Mouse (Mus musculus): ENCODE results near the gene Clta. TPM values are rescaled to one million over a fixed set of nuclear protein-coding genes. Genes with fewer than 3 reads are reported as not detected.

The Clta gene
- polyA plus RNA-seq, 1 experiment from 2014 or later = 215 TPM

GRCm38 (mm10) chr4:44078358-44078933 is 74.2 kb downstream of the Clta start:
- WGBS = 84% methylated on average over 7 of the region's 7 CpGs
- ATAC-seq (replicated peaks; ENCODE audit: low FRiP score) = no peak

More at GRCm38 (mm10) chr4:44078358-44078933, 74.2 kb downstream of the Clta start:
- no peak for DNase-seq (ENCODE audit: low spot score)
- Histone ChIP-seq H3K4me2 (no peak overlapping the region), H3K4me1 (replicated peaks; ENCODE audit: control insufficient read depth, insufficient read depth, low read length) (peaks cover 4% of the 10 kb centered on the region; the same call in 1 of the 2 replicates), H3K27ac (ENCODE audit: low read depth, low read length) (no peak overlapping the region), H3K27me3 (replicated peaks; ENCODE audit: control insufficient read depth, insufficient read depth, low read length) (no peaks in the 10 kb centered on the region), H3K9me3 (ENCODE audit: control insufficient read depth, low read length) (no peaks in the 10 kb centered on the region), H3K9ac (ENCODE audit: low read depth, low read length) (no peak overlapping the region), H3K4me3 (ENCODE audit: low read depth, low read length) (no peak overlapping the region), H3K36me3 (ENCODE audit: control insufficient read depth, insufficient read depth, low read length) (no peaks in the 10 kb centered on the region)

Other genes starting within 250 kb of the Clta start
- gene Olfr159, start 233.4 kb upstream of the Clta start, polyA plus RNA-seq (2014; fragmentation: Nextera tagmentation; extraction: Ambion mirVana) = not detected in 2 replicates
- gene Olfr156, start 180.6 kb upstream of the Clta start, polyA plus RNA-seq (2014; fragmentation: Nextera tagmentation; extraction: Ambion mirVana) = not detected in 2 replicates
- gene Olfr157, start 164.3 kb upstream of the Clta start, polyA plus RNA-seq (2014; fragmentation: Nextera tagmentation; extraction: Ambion mirVana) = not detected in 2 replicates
- gene Olfr155, start 152.9 kb upstream of the Clta start, polyA plus RNA-seq (2014; fragmentation: Nextera tagmentation; extraction: Ambion mirVana) = not detected in 2 replicates
- 9.1 and 9.6 TPM in 2 replicates for gene Reck, start 128.9 kb upstream of the Clta start, polyA plus RNA-seq (2014; fragmentation: Nextera tagmentation; extraction: Ambion mirVana)
- 71.4 and 81.6 TPM in 2 replicates for gene Glipr2, start 47.1 kb upstream of the Clta start, polyA plus RNA-seq (2014; fragmentation: Nextera tagmentation; extraction: Ambion mirVana)
- gene Ccin, start 21.0 kb upstream of the Clta start, polyA plus RNA-seq (2014; fragmentation: Nextera tagmentation; extraction: Ambion mirVana) = not detected in 2 replicates
- 46.3 and 51.9 TPM in 2 replicates for gene Gne, start 79.7 kb downstream of the Clta start, polyA plus RNA-seq (2014; fragmentation: Nextera tagmentation; extraction: Ambion mirVana)
- 20.2 and 24.0 TPM in 2 replicates for gene Rnf38, start 229.3 kb downstream of the Clta start, polyA plus RNA-seq (2014; fragmentation: Nextera tagmentation; extraction: Ambion mirVana)

Data from liver, embryonic 11.5 days (tissue).